Mouse (Mus musculus) ovary, adult 18-20 months (tissue): ENCODE measurements around the gene Nudcd3.

Experiments
- DNase-seq: peaks from one replicate; pipeline ENCODE4 v3.0.0; 2022; ENCODE audit warnings: low spot score, mixed read lengths

Gene Nudcd3

GRCm38 (mm10) chr11:6178673-6179166 lies 21.5 kb downstream of the Nudcd3 start:
- no peak for DNase-seq

GRCm38 (mm10) chr11:6177781-6178420 lies 22.3 kb downstream of the Nudcd3 start:
- no peak for DNase-seq

DNA sequence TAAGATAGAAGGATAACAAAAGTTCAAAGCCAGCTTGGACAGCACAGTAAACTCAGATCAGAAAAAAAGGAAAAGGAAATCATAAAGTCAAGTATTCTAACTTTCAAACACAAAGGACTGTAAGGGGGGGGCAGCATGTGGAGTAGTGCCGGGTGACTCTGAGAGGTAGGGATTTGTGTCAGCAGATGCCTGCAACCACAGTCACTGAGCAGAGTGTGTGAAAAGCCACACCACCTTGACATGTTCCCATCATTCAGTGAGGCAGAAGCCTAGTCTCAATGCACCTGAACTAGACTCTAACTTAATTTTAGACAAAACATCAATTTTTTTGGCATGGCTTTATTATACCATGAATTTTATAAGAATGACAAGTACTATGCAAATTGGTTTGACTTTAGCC lies 24.7 kb downstream of the Nudcd3 start:
- no peak for DNase-seq

GRCm38 (mm10) chr11:6174719-6175118 lies 25.5 kb downstream of the Nudcd3 start:
- DNase-seq, result peak; percentile 24

DNA sequence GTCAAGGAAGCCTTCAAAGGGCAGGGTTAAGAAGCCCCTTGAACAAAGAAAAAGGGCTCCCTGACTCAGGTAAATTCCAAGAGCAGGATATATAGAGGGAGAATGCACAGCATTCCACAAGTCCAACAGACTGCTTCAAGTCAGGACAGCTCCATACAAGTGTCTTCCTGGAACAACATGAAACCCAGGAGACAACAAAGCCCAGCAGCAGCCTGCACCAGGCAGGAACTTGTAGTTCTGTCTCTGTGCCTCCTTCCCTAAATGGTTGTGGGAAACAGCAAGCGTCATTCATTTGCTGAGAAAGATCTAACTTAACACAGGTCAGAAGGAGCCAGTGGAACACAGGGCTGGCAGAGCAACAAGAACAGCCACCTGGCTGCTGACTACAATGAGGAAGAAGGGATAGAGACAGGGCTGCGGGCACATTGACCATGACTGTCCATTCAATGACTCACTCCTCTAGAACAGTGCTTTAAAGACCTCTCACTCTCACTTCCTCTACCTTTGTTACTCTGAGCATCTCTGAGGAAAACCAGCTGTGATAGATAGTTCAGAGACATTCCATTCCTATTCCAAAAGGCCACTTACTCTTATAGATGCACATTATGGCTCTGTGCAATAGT lies 31.1 kb downstream of the Nudcd3 start:
- no peak for DNase-seq

GRCm38 (mm10) chr11:6166351-6166750 lies 33.9 kb downstream of the Nudcd3 start:
- no peak for DNase-seq

GRCm38 (mm10) chr11:6165391-6166081 lies 34.7 kb downstream of the Nudcd3 start:
- no peak for DNase-seq

DNA sequence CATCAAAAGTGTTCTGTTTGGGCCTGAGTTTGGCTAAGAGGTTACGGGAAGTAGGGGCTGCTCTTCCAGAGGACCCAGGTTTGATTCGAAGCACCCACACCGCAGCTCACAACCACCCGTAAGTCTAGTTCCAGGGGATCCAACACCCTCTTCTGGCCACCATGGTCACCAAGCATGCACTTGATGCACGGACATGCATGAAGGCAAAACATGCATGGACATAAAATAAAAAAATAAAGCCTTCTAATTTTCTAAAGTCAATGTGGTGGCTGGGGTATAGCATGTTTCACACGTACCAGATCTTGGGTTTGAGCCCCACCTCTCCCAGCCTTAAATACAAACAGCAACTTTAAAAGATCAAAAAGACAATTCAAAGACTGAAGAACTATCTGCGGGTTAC lies 35.4 kb downstream of the Nudcd3 start:
- DNase-seq, result no peak

- DNase-seq, result no peak
These were observed 36.5 kb downstream of the Nudcd3 start for GRCm38 (mm10) chr11:6163706-6164105.

DNA sequence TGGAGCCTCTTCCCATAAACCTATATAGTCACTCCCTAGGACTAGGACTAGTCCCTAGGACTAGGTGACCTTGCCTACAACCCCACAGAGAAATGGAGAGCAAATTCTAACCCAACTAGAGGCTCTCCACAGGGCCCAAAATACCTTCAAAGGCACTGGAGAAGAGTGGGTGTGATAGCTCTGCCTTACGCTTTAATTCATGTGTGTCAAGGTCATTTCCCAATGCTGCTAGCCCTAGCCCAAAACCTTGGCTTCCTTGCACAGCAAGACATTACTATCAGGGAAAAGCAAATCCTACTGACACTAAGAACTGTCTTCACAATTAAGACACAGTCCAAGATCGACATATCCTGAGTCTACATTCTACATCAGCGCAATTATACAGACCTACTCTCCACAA lies 37.2 kb downstream of the Nudcd3 start:
- no peak for DNase-seq

DNA sequence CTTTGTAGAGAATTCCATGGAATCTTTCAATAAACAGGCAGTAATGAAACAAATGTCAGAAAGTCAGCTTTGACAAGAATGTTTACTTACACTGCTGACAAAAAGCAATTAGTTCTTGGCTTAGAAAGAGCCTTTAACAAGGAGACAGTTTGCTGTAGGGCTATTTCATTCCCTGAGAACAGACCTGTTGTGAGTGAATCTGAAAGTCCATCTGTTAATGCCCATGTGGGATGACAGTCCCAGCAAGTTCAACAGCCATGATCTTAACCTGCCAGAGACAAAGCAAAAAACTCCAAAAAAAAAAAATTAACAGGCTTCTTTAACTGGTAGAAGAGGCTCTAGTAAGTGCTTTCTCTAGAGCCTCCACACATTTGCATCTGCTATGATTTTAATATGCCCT lies 38.7 kb downstream of the Nudcd3 start:
- no peak for DNase-seq

- DNase-seq, result no peak
These were observed 39.4 kb downstream of the Nudcd3 start for GRCm38 (mm10) chr11:6160663-6161271.

DNA sequence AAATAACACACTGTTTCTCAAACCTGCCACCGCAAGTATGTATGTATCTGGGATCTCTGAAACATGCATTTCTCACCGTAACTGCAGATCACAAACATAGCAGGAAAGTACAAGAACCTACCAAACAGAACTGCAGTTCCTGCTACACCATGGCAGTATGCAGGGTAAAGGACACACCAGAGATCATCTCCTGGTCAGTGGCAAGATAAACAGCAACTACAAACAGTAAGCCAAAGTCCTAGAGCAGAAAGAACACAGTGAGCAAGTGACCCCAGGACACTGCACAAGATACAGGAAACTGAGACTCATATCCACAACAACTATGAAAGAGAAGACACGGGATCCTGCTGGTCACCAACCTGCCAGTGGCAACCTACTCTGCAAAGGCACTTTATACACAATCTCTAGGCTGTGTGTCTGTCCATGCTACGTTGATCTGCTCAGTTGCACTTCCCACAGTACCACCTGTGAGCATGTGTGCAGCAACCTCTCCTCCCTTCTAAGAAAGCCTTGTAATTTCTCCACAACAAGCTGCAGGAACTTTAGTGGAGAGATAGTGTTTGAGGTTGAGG lies 40.4 kb downstream of the Nudcd3 start:
- DNase-seq, result no peak

- DNase-seq, result no peak
These were observed 41.7 kb downstream of the Nudcd3 start for GRCm38 (mm10) chr11:6158515-6158914.

DNA sequence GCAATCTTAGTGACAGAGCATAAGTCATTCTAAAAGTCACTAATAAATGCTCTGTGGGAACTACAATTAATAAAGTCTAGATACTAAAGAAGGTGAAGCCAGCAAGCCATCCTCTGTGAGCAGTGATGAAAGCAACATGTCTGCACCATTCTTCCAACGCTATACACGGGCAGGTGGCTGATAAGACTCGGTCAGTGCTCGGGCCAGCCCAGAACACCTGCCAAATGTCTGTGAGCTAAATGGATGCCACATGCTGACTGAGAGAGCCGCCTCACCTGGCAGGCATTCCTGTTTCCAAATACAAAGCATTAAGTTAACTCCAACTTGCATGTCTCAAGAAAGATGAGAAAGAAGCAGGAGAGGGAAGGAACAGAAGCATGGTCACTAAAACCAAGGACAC lies 43.1 kb downstream of the Nudcd3 start:
- DNase-seq, result no peak

DNA sequence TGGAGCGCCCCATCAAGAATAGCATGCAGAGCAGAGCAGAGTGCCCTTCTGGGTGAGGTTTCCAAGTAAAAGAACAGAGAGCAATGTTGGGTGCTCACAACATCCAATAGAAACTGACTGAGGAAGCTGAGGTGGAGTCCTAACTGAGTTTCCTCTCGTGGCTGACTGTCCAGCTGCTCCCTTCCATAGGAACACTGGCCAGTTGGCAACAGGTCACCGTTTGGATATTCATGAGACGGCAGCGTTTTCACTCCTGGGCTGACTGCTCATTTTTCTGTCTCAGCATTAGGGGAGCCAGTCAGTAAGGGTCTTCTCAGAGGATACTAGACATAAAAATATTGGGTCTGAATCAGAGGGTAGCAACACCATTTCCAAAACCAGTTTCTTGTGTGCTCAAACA lies 43.6 kb downstream of the Nudcd3 start:
- DNase-seq, result no peak

GRCm38 (mm10) chr11:6154211-6154701 lies 46.0 kb downstream of the Nudcd3 start:
- DNase-seq, result peak; percentile 16

GRCm38 (mm10) chr11:6152864-6153263 lies 47.4 kb downstream of the Nudcd3 start:
- DNase-seq, result no peak

DNA sequence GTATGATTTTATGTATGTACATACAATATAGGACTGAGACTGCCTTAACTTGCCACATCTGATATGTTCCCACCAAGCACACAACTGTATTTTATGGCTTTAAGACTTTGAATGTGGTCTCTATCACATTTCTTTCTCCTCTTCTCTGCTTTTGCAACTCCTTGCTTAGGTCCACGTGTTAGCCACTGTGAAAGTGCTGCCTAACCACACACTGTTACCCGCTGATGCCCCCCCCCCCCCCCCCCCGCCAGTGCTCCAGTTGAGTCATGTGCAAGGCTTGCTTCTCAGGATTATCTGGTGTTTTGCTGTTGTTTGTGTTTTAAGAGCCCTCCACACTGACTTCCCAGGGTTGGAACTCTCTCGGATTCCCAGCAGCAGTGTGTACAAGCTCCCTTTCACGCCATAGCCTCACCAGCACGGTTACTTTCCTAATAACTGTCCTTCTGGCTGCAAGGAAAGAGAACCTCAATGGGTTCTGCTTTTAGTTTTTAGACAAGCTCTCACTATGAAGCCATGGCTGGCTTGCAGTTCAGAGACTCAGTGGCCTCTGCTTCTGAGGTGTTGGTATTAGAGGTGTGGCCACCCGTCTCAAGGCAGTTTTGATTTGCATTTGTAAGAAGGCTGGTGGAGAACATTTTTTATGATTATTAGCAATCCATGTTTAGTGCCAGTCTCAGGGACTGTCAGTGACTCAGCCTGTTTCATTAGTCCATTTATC lies 61.8 kb downstream of the Nudcd3 start:
- no peak for DNase-seq

DNA sequence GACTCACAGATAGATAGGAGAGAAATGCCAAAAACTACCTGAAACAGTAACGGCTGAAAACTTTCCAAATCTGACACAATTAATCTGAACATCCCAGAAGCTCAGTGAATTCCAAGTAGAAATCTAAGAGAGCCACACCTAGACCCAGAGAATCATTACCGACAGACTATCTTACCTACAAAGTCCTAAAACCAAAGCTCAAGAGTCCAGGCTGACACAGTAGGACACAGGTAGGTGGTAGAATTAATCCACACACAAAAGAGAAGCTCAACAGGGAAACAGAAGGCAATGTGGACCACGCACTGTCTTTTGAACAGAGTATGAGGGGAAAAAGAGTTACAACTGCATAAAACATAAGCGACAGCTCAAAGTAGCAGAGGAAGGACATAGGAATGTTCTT lies 67.3 kb downstream of the Nudcd3 start:
- DNase-seq, result no peak

- no peak for DNase-seq
These were observed 69.6 kb downstream of the Nudcd3 start for GRCm38 (mm10) chr11:6130578-6130977.
